Mouse (Mus musculus) CH12.LX (cell line): Measurements from ENCODE around the gene Krt12. TPM values are rescaled to one million over a fixed set of nuclear protein-coding genes. Genes with fewer than 3 reads are reported as not detected.

Source experiments
- DNase-seq: peaks from one replicate; pipeline ENCODE4 v3.0.0-alpha.2; 2013; ENCODE audit errors: extremely low read depth
- H3K27ac ChIP-seq: 2 replicates; pipeline ENCODE4 v1.5.1; 2012; ENCODE audit warnings: low read depth, mild to moderate bottlenecking, control low read depth, moderate library complexity; ENCODE audit not compliant: insufficient read depth
- H3K27me3 ChIP-seq: replicated peaks from 2 replicates; pipeline ENCODE3; 2012; ENCODE audit warnings: inconsistent platforms
- H3K36me3 ChIP-seq, 2 experiments: replicated peaks in 1 of 2; 2 replicates each; pipeline versions ENCODE3 to v1.6.1; 2012; ENCODE audit warnings: inconsistent platforms in 1 of 2, low read length in 1 of 2, mild to moderate bottlenecking in 1 of 2, mixed read lengths in 1 of 2, moderate library complexity in 1 of 2; ENCODE audit not compliant: control insufficient read depth in 1 of 2, insufficient read depth in 1 of 2
- H3K4me1 ChIP-seq, 2 experiments: 2 replicates each; pipeline ENCODE4 v1.6.1; 2012; ENCODE audit warnings: inconsistent platforms in 1 of 2, moderate library complexity in 1 of 2; ENCODE audit not compliant: insufficient read depth in 2 of 2, control insufficient read depth in 1 of 2
- H3K4me2 ChIP-seq: 2 replicates; pipeline ENCODE4 v1.6.1; 2012; ENCODE audit warnings: low read depth, mild to moderate bottlenecking, control low read depth; ENCODE audit not compliant: poor library complexity, insufficient read depth, severe bottlenecking
- H3K4me3 ChIP-seq, 3 experiments: fragments of 150-350 bp in 1 of 3; sonication (generic) in 1 of 3; replicated peaks in 1 of 3; 2 replicates each; pipeline versions ENCODE3 to v1.5.1; 2011 to 2012; ENCODE audit warnings: low read depth in 2 of 3, low read length in 2 of 3, mild to moderate bottlenecking in 2 of 3, moderate library complexity in 2 of 3, control low read depth in 1 of 3, improper control_type of control experiment in 1 of 3, inconsistent platforms in 1 of 3, mixed read lengths in 1 of 3; ENCODE audit not compliant: poor library complexity in 1 of 3
- H3K79me2 ChIP-seq: replicated peaks from 2 replicates; pipeline ENCODE4 v1.6.1; 2012; ENCODE audit warnings: mild to moderate bottlenecking, moderate library complexity; ENCODE audit not compliant: control insufficient read depth, poor library complexity, insufficient read depth, severe bottlenecking; ENCODE audit errors: extremely low read depth
- H3K9ac ChIP-seq: 2 replicates; pipeline ENCODE4 v1.6.1; 2012; ENCODE audit warnings: low read depth, mild to moderate bottlenecking, control low read depth, moderate library complexity; ENCODE audit not compliant: insufficient read depth
- H3K9me3 ChIP-seq: replicated peaks from 2 replicates; pipeline ENCODE3; 2012; ENCODE audit warnings: low read length, inconsistent platforms, mixed read lengths
- CTCF ChIP-seq, 2 experiments: IDR thresholded peaks in 1 of 2; conservative IDR thresholded peaks in 1 of 2; 2 replicates each; pipeline ENCODE4 v1.5.1; 2011 to 2012; ENCODE audit warnings: low read depth in 2 of 2, low read length in 2 of 2, improper control_type of control experiment in 1 of 2, inconsistent platforms in 1 of 2, mild to moderate bottlenecking in 1 of 2, moderate library complexity in 1 of 2
- E2F4 ChIP-seq: IDR thresholded peaks from 2 replicates; pipeline ENCODE4 v1.6.1; 2011; ENCODE audit warnings: low read depth, low read length, improper control_type of control experiment; ENCODE audit not compliant: insufficient replicate concordance
- EP300 ChIP-seq: IDR thresholded peaks from 2 replicates; pipeline ENCODE4 v1.6.1; 2011; ENCODE audit warnings: low read length, improper control_type of control experiment
- KAT2A ChIP-seq: IDR thresholded peaks from 2 replicates; pipeline ENCODE4 v1.6.1; 2012; ENCODE audit warnings: low read length, improper control_type of control experiment, inconsistent platforms; ENCODE audit not compliant: insufficient replicate concordance
- MAFK ChIP-seq: IDR thresholded peaks from 2 replicates; pipeline ENCODE4 v1.6.1; 2011; ENCODE audit warnings: low read length, improper control_type of control experiment; ENCODE audit not compliant: insufficient replicate concordance
- MAX ChIP-seq: IDR thresholded peaks from 2 replicates; pipeline ENCODE4 v1.6.1; 2011; ENCODE audit warnings: low read length, improper control_type of control experiment
- MYC ChIP-seq: IDR thresholded peaks from 2 replicates; pipeline ENCODE4 v1.6.1; 2011; ENCODE audit warnings: low read depth, mild to moderate bottlenecking, improper control_type of control experiment, low read length
- NELFE ChIP-seq: IDR thresholded peaks from 2 replicates; pipeline ENCODE4 v1.6.1; 2011; ENCODE audit warnings: low read depth, low read length, improper control_type of control experiment
- NRF1 ChIP-seq: IDR thresholded peaks from 2 replicates; pipeline ENCODE4 v1.6.1; 2014; ENCODE audit warnings: low read depth, mild to moderate bottlenecking, inconsistent platforms, low read length, improper control_type of control experiment, moderate library complexity
- PAX5 ChIP-seq: IDR thresholded peaks from 2 replicates; pipeline ENCODE4 v1.6.1; 2012; ENCODE audit warnings: low read length, inconsistent platforms, mixed read lengths
- POLR2AphosphoS2 ChIP-seq: IDR thresholded peaks from 2 replicates; pipeline ENCODE4 v1.6.1; 2011; ENCODE audit warnings: low read depth, low read length, improper control_type of control experiment
- RAD21 ChIP-seq: IDR thresholded peaks from 2 replicates; pipeline ENCODE4 v1.6.1; 2011; ENCODE audit warnings: low read depth, mild to moderate bottlenecking, low read length, improper control_type of control experiment, moderate library complexity
- SIN3A ChIP-seq: IDR thresholded peaks from 2 replicates; pipeline ENCODE4 v1.6.1; 2012; ENCODE audit warnings: low read length, improper control_type of control experiment, inconsistent platforms
- SMC3 ChIP-seq: IDR thresholded peaks from 2 replicates; pipeline ENCODE4 v1.6.1; 2011; ENCODE audit warnings: low read depth, low read length, improper control_type of control experiment
- TBP ChIP-seq: conservative IDR thresholded peaks from 2 replicates; pipeline ENCODE4 v1.6.1; 2011; ENCODE audit warnings: low read depth, low read length, improper control_type of control experiment
- TCF12 ChIP-seq: IDR thresholded peaks from 2 replicates; pipeline ENCODE4 v1.6.1; 2014; ENCODE audit warnings: low read depth, mild to moderate bottlenecking, inconsistent platforms, low read length, improper control_type of control experiment
- USF1 ChIP-seq: IDR thresholded peaks from 2 replicates; pipeline ENCODE4 v1.6.1; 2014; ENCODE audit warnings: low read depth, mild to moderate bottlenecking, inconsistent platforms, low read length, improper control_type of control experiment
- ZC3H11A ChIP-seq: IDR thresholded peaks from 2 replicates; pipeline ENCODE4 v1.6.1; 2012; ENCODE audit warnings: low read depth, mild to moderate bottlenecking, inconsistent platforms, low read length, improper control_type of control experiment
- dilution Hi-C: fragments of 300-500 bp; cut with MboI; formaldehyde crosslinking; loops from 2 replicates; pipeline ENCODE4 v1.14.3; 2020; ENCODE audit warnings: low sequenced_read_pairs; ENCODE audit not compliant: extremely low pct_unique_long_range_greater_than_20kb, extremely low pct_ligation_motif_present
- in situ Hi-C: fragments of 300-500 bp; cut with MboI; formaldehyde crosslinking; loops from 3 replicates; pipeline ENCODE4 v1.14.3; 2019; ENCODE audit warnings: low sequenced_read_pairs, low pct_ligation_motif_present, low pct_unique_long_range_greater_than_20kb, mixed read lengths
- polyA plus RNA-seq: library from polyadenylated mRNA; unstranded; fragments of >175 nt; gene quantifications from 2 replicates; pipeline ENCODE4 v1.2.1, GENCODE M21; 2012; ENCODE audit warnings: low read depth; ENCODE audit not compliant: insufficient read length
- total RNA-seq, 2 experiments: library from RNA; depleted of rRNA; stranded (reverse); fragments of 300-350 nt in 1 of 2; fragments of >200 nt in 1 of 2; gene quantifications; 2 replicates each; pipeline ENCODE4 v1.2.3; 2012 to 2014

Krt12 gene
- total and polyA plus RNA-seq, 3 experiments = not detected

- TF ChIP-seq SMC3 (peak; percentile 81), TBP (no peak), CTCF (conservative IDR thresholded peaks at IDR 0.05 in 1 of 2, IDR thresholded peaks at IDR 0.05 in 1 of 2; ENCODE audit: low read depth in 2 of 2, low read length in 2 of 2) (peak; percentile 74 to 90; a peak in 3 of 4 replicates), RAD21 (peak; percentile 88)
- TF ChIP-seq, all 38 proteins: peak for 3
- Histone ChIP-seq H3K36me3 (no peaks in the 10 kb centered on the region), H3K4me3 (no peak overlapping the region), H3K4me2 (peak overlapping the region; percentile 38; the same call in 1 of the 2 replicates), H3K27ac (no peak overlapping the region), H3K4me1 (peaks cover 0 to 2% of the 10 kb centered on the region in 2 experiments; a peak in 1 of 4 replicates), H3K79me2 (no peaks in the 10 kb centered on the region), H3K27me3 (peaks cover 89% of the 10 kb centered on the region), H3K9me3 (no peaks in the 10 kb centered on the region), H3K9ac (no peak overlapping the region)
- in situ Hi-C loops (no loop called here), dilution Hi-C loops (no loop called here)
- peak; percentile 64 for DNase-seq
These were observed 8.8 kb downstream of the Krt12 start for GRCm38 (mm10) chr11:99413247-99413646.

GRCm38 (mm10) chr11:99406186-99406585, 15.9 kb downstream of the Krt12 start:
- TF ChIP-seq PAX5 = no peak
- no peak for TF ChIP-seq SIN3A
- TF ChIP-seq CTCF (conservative IDR thresholded peaks at IDR 0.05 in 1 of 2, IDR thresholded peaks at IDR 0.05 in 1 of 2; ENCODE audit: low read depth in 2 of 2, low read length in 2 of 2) = no peak
- no peak for TF ChIP-seq POLR2AphosphoS2
- TF ChIP-seq NELFE = no peak
- no peak for TF ChIP-seq NRF1
- no peak for TF ChIP-seq MAX
- no peak for TF ChIP-seq MAFK
- no peak for TF ChIP-seq SMC3
- TF ChIP-seq KAT2A = no peak
- no peak for TF ChIP-seq USF1
- Histone ChIP-seq H3K27me3 (peaks cover 86% of the 10 kb centered on the region), H3K27ac (no peak overlapping the region), H3K9me3 (peaks cover 3% of the 10 kb centered on the region), H3K4me3 (no peak overlapping the region), H3K79me2 (no peaks in the 10 kb centered on the region), H3K4me1 (peaks cover 0 to 3% of the 10 kb centered on the region in 2 experiments; a peak in 1 of 4 replicates), H3K36me3 (no peaks in the 10 kb centered on the region), H3K4me2 (no peak overlapping the region), H3K9ac (no peak overlapping the region)
- dilution Hi-C loops = no loop called here
- no peak for DNase-seq
- in situ Hi-C loops = no loop called here

GRCm38 (mm10) chr11:99399956-99400549, 22.0 kb downstream of the Krt12 start:
- in situ Hi-C loops = loop anchor here (25.0 kb wide), 1 partner anchor 887 kb away; no protein-coding TSS in a partner anchor
- Histone ChIP-seq H3K27me3 (peaks cover 82% of the 10 kb centered on the region), H3K36me3 (no peaks in the 10 kb centered on the region), H3K9ac (no peak overlapping the region), H3K79me2 (no peaks in the 10 kb centered on the region), H3K4me1 (peaks cover 0 to 3% of the 10 kb centered on the region in 2 experiments; a peak in 1 of 4 replicates), H3K4me3 (no peak overlapping the region), H3K27ac (no peak overlapping the region), H3K4me2 (no peak overlapping the region), H3K9me3 (no peaks in the 10 kb centered on the region)
- no peak for DNase-seq
- no peak for TF ChIP-seq RAD21
- no peak for TF ChIP-seq E2F4
- no peak for TF ChIP-seq ZC3H11A
- TF ChIP-seq SMC3 = no peak
- no peak for TF ChIP-seq TCF12
- TF ChIP-seq MAX = no peak
- TF ChIP-seq NELFE = no peak
- TF ChIP-seq MYC = no peak
- TF ChIP-seq EP300 = no peak
- dilution Hi-C loops = no loop called here
